Mouse (Mus musculus): Measurements from ENCODE around the gene Pla2g5.
A peak's percentile ranks its signal among the peaks of the same experiment; 100 is the strongest.
"Not testable (repeated sequence)": the region's sequence is repeated elsewhere in the genome, so short reads cannot be mapped to it uniquely, and the experiment has no call there.

Pla2g5 gene

DNA sequence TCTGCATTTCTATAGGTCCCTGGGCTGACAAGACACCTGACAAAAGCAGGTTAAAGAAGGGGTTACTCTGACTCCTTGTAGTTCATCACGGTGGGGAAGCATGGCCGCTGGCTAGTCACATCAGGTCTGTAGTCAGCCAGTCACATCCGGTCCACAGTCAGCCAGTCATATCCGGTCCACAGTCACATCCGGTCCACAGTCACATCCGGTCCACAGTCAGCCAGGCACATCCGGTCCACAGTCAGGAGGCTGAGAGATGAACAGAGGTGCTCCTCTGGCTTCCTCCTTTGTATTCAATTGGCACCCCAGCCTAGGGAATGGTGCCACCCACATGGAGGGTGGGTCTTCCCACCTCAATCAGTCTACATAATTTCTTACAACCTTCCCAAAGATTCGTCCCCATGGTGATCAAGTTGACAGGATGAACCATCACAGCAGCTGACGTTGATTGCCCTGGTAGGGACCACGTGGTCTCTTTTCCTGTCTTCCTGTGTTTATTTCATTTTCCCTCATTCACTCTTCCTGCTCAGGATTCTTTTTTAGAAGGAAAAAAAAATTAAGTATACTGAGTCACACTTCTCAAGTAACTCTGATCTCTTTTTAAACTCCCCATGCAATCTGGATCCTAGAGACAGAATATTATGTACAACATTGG, at the start of gene Pla2g5:
TSS of gene Pla2g5 (minus strand) at position 139 of the 655 bp plus-strand sequence.
- DNase-seq = peak; percentile 47

DNA sequence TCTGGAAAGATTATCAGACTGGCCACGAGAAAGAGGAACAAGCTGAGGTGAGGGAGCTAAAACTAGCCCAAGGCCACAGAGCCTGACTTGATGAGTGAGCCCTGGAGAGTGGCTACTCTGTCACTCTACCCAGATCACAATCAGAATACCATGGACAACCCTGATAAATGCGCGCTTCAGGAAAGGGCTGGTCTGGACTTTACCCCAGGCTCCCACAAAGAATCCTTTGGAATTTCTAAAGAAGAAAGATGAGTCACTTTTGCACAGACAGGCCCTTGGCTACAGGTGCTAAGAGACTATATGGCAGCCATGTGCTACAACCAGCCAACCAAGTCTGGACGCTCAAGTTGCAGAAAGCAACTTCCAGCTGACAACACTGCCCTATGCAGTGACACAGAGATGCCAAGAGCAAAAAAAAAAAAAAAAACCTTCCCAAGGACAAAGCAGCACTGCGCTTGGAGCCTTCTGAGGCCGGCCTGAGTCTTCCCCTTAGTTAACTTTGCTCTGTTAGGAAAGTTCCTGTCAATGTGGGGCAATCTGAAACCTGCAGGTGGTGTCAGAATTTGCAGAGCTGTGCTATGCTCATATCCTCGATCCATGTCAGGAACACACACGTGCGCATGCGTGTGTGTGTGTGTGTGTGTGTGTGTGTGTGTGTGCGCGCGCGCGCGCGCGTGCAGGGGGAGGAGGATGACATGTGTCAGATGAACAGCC, 42.5 kb upstream of the Pla2g5 start:
- no peak for DNase-seq

DNA sequence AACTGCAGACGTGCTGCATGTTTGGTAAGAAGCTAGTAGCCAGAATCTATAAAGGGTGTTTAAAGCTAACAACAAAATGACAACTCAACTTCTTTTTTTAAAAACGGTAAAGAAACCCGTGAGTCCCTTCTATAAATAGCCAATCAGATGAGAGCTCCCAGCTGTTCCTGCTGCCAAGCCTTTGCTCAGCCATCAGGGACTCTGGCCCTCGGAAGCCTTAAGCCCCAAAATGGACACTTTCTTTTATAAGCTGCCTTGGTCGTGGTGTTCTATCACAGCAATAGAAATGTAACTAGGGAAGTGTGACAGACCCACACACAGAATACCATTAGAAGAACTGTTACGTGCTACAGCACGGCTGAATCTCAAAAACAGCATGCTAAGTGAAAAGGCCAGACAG, 36.1 kb upstream of the Pla2g5 start:
- no peak for DNase-seq

DNA sequence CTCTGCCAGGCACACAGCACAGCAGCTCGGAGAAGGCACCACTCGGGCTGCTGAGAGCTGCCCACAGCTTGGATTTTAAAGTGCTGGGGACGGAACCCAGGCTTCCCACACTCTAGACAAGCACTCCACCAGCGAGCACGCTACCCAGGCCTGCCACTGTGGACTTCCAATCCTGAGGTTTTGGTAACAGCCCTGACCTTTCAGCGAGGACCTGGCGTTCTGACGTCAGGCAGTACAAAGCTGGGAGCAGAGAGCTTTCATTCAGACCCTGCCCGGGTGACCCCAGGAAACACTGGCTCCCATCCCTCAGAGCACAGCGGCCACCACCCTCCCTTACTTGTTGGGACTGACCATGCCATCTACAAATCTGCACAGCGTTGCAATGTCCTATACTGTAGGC, 30.5 kb upstream of the Pla2g5 start:
- not testable (repeated sequence) for DNase-seq

GRCm38 (mm10) chr4:138892655-138893054, 29.4 kb upstream of the Pla2g5 start:
- no peak for DNase-seq

DNA sequence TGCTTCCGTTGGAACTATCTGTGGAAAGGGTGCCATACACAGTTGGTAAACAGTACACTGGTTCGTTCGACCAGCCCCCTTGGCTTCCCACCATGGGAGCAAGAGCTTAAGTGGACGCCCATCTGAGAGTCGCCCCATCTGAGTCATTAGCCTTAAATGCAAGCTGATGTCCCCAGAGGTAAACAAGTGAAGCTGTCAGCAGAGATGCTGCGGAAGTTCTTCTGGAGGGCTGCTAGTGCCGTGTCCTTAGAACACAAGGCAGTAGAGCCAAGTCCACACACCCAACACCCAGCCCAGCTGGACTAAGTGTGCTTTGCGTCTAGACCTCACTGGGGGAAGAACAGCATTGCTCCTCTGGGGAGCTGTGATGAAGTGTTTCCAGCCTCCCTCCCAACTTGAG, 26.4 kb upstream of the Pla2g5 start:
- no peak for DNase-seq

DNA sequence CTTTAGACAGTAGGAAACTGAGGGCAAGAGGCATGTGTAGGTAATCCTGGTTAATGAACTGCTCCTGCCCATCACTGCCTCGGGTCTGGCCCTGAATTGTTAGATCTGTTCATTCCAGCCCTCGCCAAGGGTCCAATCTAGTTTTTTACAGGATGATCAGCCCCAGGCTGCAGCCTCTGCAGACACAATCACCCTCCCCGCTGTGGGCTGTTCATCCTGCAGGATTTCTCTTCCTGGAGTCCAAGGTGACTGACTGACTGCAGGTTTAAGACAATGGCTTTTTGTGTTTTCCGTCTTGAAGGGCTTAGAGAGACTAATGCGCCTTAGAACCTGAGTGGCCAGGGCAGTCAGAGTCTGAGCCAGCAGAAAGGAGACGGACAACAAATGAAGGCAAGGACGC, 25.9 kb upstream of the Pla2g5 start:
- DNase-seq = no peak

GRCm38 (mm10) chr4:138884261-138884660, 21.0 kb upstream of the Pla2g5 start:
- peak; percentile 87 for DNase-seq

DNA sequence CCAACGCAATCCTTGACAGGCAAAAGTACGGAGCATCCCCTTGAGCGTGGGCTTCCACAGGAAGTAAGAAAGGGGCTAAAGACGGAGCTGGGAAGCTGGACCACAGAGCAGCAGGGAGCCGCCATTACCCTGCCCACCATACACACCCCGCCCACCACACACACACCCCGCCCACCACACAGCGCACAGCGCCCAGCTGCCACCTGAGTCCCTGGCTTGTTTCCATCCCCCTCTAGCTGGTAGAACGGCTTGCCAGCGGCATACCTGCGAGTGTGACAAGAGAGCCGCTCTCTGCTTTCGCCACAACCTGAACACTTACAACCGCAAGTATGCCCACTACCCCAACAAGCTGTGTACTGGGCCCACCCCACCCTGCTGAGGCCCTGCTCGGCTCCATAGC, 18.9 kb upstream of the Pla2g5 start:
- no peak for DNase-seq

- DNase-seq = no peak
Measured at GRCm38 (mm10) chr4:138880811-138881584, 17.7 kb upstream of the Pla2g5 start.

DNA sequence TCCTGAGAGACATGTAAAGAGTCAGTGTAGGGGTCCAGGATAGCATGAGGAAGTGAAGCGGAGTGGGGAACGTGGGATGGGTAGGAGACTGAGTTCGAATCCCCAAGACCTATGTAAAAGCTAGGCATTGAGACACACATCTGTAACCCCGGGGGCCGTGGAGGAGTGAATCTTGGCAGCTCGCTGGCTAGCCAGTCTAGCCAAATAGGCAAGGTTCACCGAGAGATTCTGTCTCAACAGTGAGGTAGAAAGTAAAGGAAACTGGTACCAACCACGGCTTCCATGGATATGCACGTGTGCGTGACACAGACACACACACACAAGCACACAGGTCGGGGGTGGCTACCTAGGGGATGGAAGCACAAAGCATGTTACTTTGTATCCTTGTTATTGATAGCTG, 16.5 kb upstream of the Pla2g5 start:
- no peak for DNase-seq

GRCm38 (mm10) chr4:138878783-138879182, 15.5 kb upstream of the Pla2g5 start:
- DNase-seq = no peak

- DNase-seq = no peak
Measured at GRCm38 (mm10) chr4:138877731-138878130, 14.4 kb upstream of the Pla2g5 start, which contains the start of gene Pla2g2e. TSS of gene Pla2g2e (plus strand) at chr4:138877942.

- no peak for DNase-seq
Measured at GRCm38 (mm10) chr4:138875986-138876385, 12.7 kb upstream of the Pla2g5 start.

DNA sequence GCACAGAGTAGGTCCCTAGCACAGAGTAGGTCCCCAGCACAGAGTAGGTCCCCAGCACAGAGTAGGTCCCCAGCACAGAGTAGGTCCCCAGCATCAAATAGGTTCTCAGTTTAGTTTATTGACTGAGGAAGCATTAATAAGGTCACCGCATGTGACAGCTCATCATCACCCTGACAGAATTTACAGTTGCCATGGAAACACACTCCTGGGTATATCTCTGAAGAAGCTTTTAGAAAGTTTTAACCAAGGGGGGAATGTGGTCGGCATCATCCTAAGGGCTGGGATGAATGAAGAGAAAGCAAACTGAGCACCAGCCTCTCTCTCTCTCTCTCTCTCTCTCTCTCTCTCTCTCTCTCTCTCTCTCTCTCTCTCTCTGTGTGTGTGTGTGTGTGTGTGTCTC, 12.0 kb upstream of the Pla2g5 start:
- not testable (repeated sequence) for DNase-seq

DNA sequence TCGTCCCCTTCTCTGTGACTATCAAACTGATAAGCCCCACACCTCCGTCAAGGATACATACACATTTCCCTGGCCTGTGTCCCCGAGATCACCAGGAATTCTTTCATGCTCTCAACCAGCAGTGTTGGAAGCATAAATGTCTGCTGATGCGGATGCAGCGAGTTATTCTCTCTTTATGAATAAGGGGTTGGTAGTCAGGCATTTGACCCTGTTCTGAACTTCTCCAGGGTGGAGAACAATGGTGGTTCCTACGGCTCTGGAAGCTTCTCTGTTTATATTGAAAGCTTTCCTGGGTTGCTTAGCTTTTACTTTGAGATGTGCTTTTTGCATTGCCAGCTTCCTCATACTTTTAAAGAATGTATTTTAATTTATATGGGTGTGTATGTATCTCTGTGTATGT, 10.6 kb upstream of the Pla2g5 start, which contains the start of gene Gm13030:
TSS of gene Gm13030 (minus strand) at position 101 of the 400 bp plus-strand sequence.
- no peak for DNase-seq

- DNase-seq = no peak
Measured at GRCm38 (mm10) chr4:138868666-138869065, 5.4 kb upstream of the Pla2g5 start.

DNA sequence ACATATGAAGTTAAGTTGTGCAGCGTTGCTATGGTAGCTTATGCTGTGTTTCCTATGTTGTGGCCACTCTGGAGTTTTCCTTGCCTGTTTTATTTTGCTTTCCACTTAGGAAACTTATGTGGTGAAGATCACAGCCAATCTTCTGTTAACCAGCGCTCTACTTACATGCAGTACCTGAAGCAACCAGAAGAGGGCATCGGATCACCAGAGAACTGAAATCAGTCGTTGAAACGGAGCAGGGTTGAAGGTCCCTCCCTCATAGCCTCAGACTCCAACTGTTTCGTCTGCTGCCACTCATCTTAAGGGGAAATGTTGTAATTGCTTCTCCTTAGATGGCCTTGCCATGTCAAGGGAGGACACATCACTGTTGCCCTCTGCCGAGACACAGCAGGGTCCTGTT, 3.1 kb upstream of the Pla2g5 start:
- DNase-seq = peak; percentile 83

DNA sequence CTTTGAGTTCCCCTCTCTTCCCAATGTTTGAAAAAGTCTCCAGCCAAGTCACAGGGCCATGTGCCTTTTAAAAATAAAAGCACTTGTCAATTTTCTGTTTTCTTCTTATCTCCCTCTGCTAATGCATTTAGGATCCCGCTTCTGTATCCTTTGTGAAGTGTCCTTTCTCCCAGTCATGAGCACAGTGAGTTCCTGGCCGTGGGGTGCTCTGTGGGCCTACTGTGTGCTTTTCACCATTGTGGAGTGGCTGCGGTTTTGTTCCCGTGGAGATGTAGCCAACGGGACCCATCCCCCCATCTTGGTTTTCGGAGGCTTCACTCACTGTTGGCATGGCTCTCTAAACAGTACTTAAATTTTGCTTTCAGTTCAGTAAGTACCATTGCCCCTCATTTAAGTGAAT, 2.7 kb upstream of the Pla2g5 start:
- DNase-seq = no peak

DNA sequence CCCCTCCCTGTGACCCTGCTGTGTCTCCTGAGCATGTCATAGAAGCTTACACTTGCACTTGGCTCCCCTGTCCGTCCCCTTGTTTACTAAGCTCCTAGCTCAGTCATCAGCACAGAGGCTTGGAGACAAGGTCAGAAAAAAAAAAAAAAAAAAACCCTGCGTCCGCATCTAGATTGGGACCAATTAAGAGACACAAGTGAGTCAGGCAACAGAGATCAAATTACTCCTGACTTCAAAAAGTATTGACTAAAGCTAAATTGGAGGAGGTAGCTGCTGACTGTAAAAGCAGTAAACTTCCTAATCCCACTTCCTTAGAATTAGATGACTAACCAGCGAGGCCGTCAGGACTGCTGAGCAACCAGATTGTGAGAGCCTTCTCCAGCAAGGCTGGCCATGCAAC, 1.8 kb upstream of the Pla2g5 start:
- DNase-seq = no peak

DNA sequence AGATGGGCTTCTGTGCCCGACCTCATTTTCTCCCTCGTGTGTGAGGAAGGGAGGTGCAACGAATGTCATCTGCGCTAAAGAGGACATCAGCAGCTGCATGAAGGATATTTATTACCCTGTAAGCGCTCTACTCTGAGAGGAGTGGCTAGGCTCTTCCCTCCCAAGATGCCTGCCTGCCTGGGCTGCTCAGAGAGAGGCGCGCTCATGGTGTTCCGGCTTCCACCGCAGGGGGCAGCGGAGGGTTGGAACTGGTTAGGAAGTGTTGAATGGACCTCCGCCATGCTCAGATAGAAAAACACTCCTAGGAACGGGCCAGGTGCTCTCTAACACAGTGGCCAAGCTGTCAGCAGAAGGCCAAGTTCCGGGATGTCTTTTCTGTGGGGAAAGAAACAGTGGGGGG, 3.6 kb downstream of the Pla2g5 start:
- DNase-seq = peak; percentile 82

DNA sequence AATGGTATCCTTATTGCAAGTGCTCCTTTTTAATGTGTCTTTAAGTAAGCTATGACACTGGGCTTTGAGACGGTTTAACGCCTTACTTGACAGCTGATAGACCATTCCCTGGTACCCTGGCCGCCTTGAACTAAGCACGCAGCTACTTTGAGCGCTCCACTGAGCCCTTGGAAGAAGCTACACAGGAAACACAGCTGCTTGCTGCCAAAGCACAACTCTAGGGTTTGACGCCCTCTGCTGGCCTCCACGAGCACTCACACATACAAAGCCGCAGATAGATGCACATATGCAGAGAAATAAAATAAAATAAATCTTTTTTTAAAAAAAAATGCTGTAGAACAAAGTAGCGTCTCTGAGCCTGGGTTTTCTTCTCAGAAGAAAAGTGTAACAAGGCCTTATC, 4.0 kb downstream of the Pla2g5 start:
- DNase-seq = no peak

DNA sequence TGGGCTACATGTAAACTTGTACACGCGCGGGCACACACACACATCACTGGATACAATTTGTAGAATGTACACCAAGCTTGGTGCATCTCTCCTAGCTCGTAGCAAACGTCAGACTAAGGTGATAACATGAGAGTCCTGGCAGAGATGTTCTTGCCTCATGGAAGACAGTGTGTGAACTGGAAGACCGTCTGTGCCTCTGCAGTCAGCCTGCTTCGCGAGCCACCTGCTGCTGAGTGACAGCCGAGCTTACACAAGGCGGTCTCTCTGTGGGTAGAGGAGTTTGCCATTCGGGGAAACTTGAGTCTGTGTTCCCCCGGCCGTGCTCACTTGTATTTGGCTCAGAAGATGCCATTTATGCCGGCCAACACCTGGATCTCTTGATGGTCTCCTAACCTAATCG, 4.8 kb downstream of the Pla2g5 start:
- no peak for DNase-seq

- DNase-seq = no peak
Measured at GRCm38 (mm10) chr4:138857576-138857975, 5.7 kb downstream of the Pla2g5 start.
